Mouse (Mus musculus): ENCODE data around the gene Sart3.

DNA sequence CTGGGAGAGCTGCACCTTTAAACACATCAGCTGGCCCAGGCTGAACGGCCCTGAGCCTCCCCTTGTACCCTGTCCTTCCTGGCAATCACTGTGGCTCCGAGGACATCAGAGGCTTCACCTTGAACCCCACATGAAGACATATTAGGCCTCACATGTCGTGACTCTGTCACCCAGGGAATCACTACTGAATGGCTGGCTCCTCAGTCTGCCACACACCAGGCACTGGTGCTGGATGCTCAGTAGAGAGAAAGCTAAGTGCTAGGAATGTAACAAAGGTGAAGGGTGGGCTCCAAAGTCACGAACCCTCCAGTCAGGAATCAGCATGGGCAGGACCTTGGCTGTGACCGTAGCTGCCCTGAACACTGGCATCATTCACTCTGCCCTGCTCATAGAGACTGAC lies 7.3 kb upstream of the Sart3 start:
- TF ChIP-seq CTCF (IDR thresholded peaks at IDR 0.05), result no peak
- no peak for TF ChIP-seq POLR2A (IDR thresholded peaks at IDR 0.05; ENCODE audit: insufficient read depth, low read depth, low read length)
